Mouse (Mus musculus) kidney, adult 8-10 months (tissue): ENCODE results near the gene Ptprs.

Source experiments
- DNase-seq, 2 experiments: peaks; one replicate each; pipeline ENCODE4 v3.0.0; 2022

Ptprs gene

DNA sequence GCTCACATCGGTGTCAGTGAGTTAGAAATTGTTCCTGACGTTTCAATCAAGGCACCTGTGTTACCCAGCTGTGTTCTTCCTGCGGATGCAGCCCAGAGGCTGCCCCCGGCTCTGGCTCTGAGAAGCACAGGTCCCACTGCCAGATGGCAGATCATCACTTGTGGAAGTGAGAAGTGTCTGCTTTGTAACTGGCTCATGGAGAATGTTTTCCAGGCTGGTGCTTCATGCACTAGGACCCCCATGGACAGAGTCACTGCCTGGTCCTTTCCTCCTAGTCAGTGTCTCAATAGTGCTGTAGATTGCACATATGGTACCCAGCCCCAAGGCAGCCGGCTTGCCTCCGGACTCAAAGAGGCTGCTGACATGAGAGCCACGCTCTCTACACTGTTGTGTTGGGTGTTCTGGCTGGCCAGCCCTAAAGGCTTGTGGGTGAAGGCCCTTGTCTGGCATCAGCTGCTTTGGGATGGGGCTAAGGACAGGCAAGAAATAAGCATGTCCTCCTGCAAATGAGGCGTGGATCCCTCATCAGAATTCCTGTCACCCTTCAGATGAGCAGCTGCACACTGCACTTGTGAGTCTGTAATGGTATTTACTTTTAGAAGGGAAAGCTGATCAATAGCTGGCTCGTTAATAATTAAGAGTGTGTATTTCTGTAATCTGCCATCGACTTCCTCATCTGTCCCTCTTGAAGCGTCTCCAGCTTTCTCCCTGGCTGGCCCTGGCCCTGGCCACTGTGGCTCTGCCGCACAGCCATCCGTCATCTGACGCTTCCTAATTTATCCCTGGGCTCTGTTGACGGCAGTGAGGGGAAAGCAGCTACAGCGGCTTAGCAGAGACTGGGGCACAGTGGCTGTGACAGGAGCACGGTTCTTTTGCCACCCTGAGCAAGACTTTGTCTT lies 102.9 kb downstream of the Ptprs start:
- no peak for DNase-seq

DNA sequence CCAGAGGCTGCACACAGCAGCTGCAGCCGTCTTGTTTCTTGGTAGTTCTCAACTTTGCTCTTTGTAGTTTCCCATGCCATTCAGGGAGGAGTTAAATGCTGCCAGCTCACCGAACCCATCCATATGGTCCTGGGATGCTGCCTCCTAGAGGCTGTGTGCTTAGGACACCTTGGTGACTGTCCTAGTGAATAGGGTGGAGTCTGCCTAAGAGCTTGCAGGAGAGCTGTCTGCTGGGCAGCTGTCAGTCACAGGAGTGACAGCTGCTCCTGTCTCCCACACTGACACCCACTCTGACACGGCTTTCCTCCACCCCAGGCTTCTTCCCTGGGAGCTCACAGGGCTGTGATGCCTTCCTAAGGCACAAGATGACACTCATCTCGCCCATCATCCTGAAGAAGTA lies 104.2 kb downstream of the Ptprs start:
- DNase-seq, result no peak

DNA sequence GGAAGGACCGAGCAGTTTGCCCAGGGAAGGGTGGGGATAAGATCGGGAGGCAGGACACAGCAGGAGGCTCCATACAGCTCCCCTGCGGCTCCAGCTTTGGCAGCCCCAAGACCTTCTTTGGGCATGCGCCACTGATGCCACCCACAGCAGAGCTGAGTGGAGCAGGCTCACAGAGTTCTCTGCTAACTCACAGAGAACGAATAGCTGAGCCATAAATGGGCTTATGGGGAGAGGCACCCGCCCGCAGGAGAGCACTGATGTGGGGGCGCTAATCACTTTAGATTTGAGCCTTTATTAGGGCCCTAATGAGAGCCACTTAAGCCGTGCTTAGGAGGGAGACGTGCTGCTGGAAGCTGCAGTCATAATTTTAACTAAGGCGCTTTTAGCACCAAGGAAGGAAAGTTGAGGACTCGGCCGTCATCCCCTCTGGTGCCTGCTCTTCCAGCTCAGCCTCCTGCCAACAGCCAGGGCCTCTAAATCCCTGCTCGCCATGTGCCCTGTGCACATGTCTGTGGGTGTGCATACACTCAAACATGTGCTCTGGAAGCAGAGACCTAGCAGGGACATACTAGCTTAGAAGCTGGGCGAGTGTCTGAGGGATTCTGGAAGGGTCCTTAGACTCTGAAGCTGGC lies 105.1 kb downstream of the Ptprs start:
- no peak for DNase-seq

DNA sequence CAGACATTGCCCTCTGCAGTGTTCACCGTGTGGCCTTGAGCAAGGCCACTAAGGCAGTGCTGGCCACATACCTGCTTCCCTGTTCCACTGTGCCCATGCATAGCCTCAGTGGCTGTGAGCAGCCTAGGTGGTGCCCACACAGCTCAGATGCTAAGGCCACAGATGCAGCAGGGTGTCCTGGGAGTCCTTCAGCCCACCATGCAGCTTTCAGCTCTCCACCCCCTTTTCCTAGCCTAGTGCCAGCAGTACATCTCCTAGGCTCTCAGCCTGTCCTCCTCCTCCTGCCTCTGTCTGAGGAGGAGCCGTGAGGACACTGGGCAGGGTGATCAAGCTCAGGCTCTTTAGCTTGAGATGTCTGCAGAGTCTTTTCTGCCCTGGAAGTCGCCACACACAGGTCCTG lies 106.2 kb downstream of the Ptprs start:
- no peak for DNase-seq

DNA sequence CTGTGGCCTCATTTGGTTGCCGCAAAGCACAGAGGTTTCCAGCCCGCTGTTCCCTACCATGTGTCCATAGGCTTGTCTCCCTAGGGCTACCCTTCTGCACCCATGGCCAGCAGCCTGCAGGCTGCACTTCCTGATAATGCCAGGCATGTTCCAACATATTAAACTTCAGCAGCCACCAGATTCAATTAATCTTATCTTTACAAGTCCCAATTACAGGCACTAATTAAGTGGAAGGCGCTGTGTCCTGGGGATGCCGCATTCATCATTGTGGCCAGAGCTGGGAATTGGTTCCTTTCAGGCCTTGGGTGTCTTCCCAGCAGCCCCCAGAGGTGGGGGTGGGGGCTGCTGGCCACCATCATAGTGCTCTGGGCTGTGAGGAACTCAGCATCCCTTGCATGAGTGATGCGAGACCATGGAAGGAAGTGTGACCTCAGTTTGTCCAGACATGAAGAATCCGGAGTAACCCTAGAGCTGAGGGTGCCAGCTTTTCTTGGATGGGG lies 107.9 kb downstream of the Ptprs start:
- no peak for DNase-seq

DNA sequence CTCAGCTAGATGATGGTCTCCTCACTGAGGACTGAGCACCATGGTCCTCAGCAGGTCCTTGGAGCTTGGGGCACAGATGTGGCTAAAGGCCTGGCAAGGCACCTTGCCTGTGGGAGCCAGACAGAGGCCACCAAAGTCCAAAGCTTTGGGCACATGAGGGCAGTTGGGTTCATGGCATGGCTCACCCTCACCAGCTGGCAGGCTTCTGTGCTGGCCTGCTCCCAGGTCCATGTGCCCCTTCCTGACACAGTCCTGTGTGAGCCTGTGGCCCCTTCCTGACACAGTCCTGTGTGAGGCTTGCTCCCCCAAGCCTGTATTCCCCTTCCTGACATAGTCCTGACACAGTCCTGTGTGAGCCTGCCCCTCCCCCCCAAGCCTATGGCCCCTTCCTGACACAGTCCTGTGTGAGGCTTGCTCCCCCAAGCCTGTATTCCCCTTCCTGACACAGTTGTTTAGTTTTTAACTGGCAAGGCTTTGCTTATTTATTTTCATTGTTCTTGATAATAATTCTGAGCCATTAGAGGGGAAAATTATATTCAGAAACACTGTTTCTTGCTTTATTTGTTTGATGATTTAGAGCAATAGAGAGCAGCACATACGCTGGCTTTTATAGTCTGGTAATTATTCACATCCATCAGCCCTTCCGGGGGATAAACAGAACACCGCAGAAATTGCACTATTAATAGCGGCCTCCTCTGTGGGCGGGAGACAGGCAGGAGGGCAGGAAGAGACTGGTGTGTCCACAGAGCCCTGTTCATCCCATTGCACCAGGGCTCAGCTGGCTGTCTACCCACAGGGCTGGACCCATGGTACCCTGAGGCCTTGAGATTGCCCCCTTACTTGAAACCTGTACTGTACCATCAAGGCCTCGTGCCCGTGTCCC lies 110.3 kb downstream of the Ptprs start:
- no peak for DNase-seq
